Mouse (Mus musculus) C2C12 (cell line): ENCODE measurements around the gene Gnaq. TPM values are rescaled to one million over a fixed set of nuclear protein-coding genes. Genes with fewer than 3 reads are reported as not detected.
"Not testable (repeated sequence)": the region's sequence is repeated elsewhere in the genome, so short reads cannot be mapped to it uniquely, and the experiment has no call there.

Experiments
- H3K27me3 ChIP-seq: one replicate; pipeline ENCODE4 v1.6.1; 2011; ENCODE audit not compliant: control insufficient read depth, insufficient read depth, insufficient read length
- H3K36me3 ChIP-seq: one replicate; pipeline ENCODE4 v1.6.1; 2011; ENCODE audit not compliant: control insufficient read depth, insufficient read depth
- H3K4me3 ChIP-seq: one replicate; pipeline ENCODE4 v1.5.1; 2011; ENCODE audit warnings: mild to moderate bottlenecking, control low read depth; ENCODE audit not compliant: poor library complexity, insufficient read depth, severe bottlenecking
- H3K79me2 ChIP-seq: one replicate; pipeline ENCODE4 v1.6.1; 2011; ENCODE audit not compliant: control insufficient read depth, insufficient read depth
- H3K79me3 ChIP-seq: one replicate; pipeline ENCODE4 v1.6.1; 2011; ENCODE audit warnings: low read depth, control low read depth
- H3ac ChIP-seq: one replicate; pipeline ENCODE3; 2011; ENCODE audit warnings: low read depth; ENCODE audit not compliant: control insufficient read depth, insufficient read length
- CEBPB ChIP-seq: IDR thresholded peaks from one replicate; pipeline ENCODE4 v1.6.1; 2011; ENCODE audit warnings: low read depth, mild to moderate bottlenecking, control low read depth, moderate library complexity
- CTCF ChIP-seq: IDR thresholded peaks from one replicate; pipeline ENCODE4 v1.5.1; 2011; ENCODE audit not compliant: control insufficient read depth, insufficient read depth, insufficient read length
- FOSL1 ChIP-seq: IDR thresholded peaks from one replicate; pipeline ENCODE4 v1.8.0; 2011; ENCODE audit warnings: mild to moderate bottlenecking, low read length; ENCODE audit not compliant: poor library complexity, insufficient read depth, severe bottlenecking
- MAX ChIP-seq: IDR thresholded peaks from one replicate; pipeline ENCODE4 v1.6.1; 2011; ENCODE audit warnings: mild to moderate bottlenecking, control low read depth
- MYOD1 ChIP-seq: IDR thresholded peaks from one replicate; pipeline ENCODE4 v1.6.1; 2011; ENCODE audit warnings: low read depth; ENCODE audit not compliant: control insufficient read depth, insufficient read length
- MYOG ChIP-seq: IDR thresholded peaks from one replicate; pipeline ENCODE4 v1.6.1; 2011; ENCODE audit not compliant: control insufficient read depth, insufficient read length; ENCODE audit errors: extremely low read depth
- USF1 ChIP-seq: IDR thresholded peaks from one replicate; pipeline ENCODE4 v1.6.1; 2011; ENCODE audit warnings: low read depth, mild to moderate bottlenecking, control low read depth, moderate library complexity
- polyA plus RNA-seq: library from polyadenylated mRNA; unstranded; fragments of >200 nt; fragmentation: generic; extraction: Trizol; gene quantifications from one replicate; pipeline ENCODE4 v1.2.1, GENCODE M21; 2012; ENCODE audit warnings: missing spikeins

Gene Gnaq
- polyA plus RNA-seq, 1 experiment = 9.5 TPM

GRCm38 (mm10) chr19:16150328-16150727, 17.7 kb downstream of the Gnaq start:
- Histone ChIP-seq H3K79me2 (peaks cover 76% of the 10 kb centered on the region), H3K36me3 (no peaks in the 10 kb centered on the region)
- TF ChIP-seq MYOD1 = no peak
- no peak for TF ChIP-seq USF1
- TF ChIP-seq CTCF = no peak
- no peak for TF ChIP-seq CEBPB
- no peak for TF ChIP-seq FOSL1
- TF ChIP-seq MYOG = no peak
- TF ChIP-seq MAX = no peak

GRCm38 (mm10) chr19:16153851-16154250, 21.2 kb downstream of the Gnaq start:
- Histone ChIP-seq H3K36me3 (no peaks in the 10 kb centered on the region), H3K4me3 (no peak overlapping the region), H3K79me3 (peaks cover 26% of the 10 kb centered on the region), H3ac (no peak overlapping the region), H3K27me3 (no peaks in the 10 kb centered on the region), H3K79me2 (peaks cover 60% of the 10 kb centered on the region)
- TF ChIP-seq MYOD1 (no peak), USF1 (no peak), CTCF (no peak), FOSL1 (no peak), MAX (no peak)

More at GRCm38 (mm10) chr19:16150328-16150727, 17.7 kb downstream of the Gnaq start:
- Histone ChIP-seq H3K79me3 (peaks cover 27% of the 10 kb centered on the region), H3K27me3 (no peaks in the 10 kb centered on the region), H3K4me3 (no peak overlapping the region), H3ac (no peak overlapping the region)

GRCm38 (mm10) chr19:16154480-16154879, 21.8 kb downstream of the Gnaq start:
- Histone ChIP-seq H3ac (no peak overlapping the region), H3K36me3 (no peaks in the 10 kb centered on the region), H3K4me3 (no peak overlapping the region), H3K79me2 (peaks cover 59% of the 10 kb centered on the region), H3K79me3 (peaks cover 22% of the 10 kb centered on the region), H3K27me3 (no peaks in the 10 kb centered on the region)
- TF ChIP-seq MAX (no peak), FOSL1 (no peak), MYOG (no peak), CEBPB (no peak), CTCF (no peak), USF1 (no peak), MYOD1 (no peak)

DNA sequence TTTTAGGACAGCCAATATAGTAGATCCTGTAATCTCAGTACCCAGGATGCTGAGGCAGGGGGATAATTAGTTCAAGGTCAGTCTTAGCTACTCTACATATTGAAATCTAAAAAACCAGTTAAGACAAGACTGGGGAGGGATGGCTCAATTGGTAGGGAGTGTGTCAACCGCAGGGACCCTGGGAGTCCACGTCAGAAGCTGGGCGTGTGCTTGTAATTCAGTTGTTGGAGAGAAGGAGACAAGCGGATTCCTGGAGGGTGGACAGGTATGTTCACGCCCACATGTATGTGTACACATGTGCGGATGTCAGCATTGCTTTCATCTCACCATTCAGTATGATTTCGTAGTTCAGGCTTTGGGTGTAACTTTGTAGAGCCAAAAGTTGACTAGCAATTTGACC, 24.5 kb downstream of the Gnaq start:
- no peak overlapping the region for H3ac ChIP-seq
- peaks cover 63% of the 10 kb centered on the region for H3K79me2 ChIP-seq
- H3K27me3 ChIP-seq = no peaks in the 10 kb centered on the region
- no peak overlapping the region for H3K4me3 ChIP-seq
- TF ChIP-seq MAX = no peak
- TF ChIP-seq MYOD1 = no peak
- TF ChIP-seq USF1 = no peak
- TF ChIP-seq CEBPB = no peak
- TF ChIP-seq FOSL1 = no peak
- no peak for TF ChIP-seq CTCF
- TF ChIP-seq MYOG = no peak
- no peaks in the 10 kb centered on the region for H3K36me3 ChIP-seq
- H3K79me3 ChIP-seq = peaks cover 21% of the 10 kb centered on the region

- TF ChIP-seq MYOG = no peak
- no peak for TF ChIP-seq CTCF
- TF ChIP-seq FOSL1 = no peak
- no peak for TF ChIP-seq USF1
- no peak for TF ChIP-seq MYOD1
- TF ChIP-seq MAX = no peak
- TF ChIP-seq CEBPB = no peak
- peaks cover 44% of the 10 kb centered on the region for H3K79me2 ChIP-seq
- H3K4me3 ChIP-seq = no peak overlapping the region
- H3K79me3 ChIP-seq = peaks cover 22% of the 10 kb centered on the region
- no peaks in the 10 kb centered on the region for H3K36me3 ChIP-seq
- H3K27me3 ChIP-seq = no peaks in the 10 kb centered on the region
- no peak overlapping the region for H3ac ChIP-seq
These were observed 28.1 kb downstream of the Gnaq start for GRCm38 (mm10) chr19:16160759-16161158.

GRCm38 (mm10) chr19:16161222-16161621, 28.6 kb downstream of the Gnaq start:
- no peak for TF ChIP-seq MYOG
- TF ChIP-seq USF1 = no peak
- TF ChIP-seq CEBPB = no peak
- TF ChIP-seq FOSL1 = no peak
- no peak for TF ChIP-seq CTCF
- no peak for TF ChIP-seq MYOD1
- TF ChIP-seq MAX = no peak
- Histone ChIP-seq H3K79me2 (peaks cover 44% of the 10 kb centered on the region), H3K4me3 (no peak overlapping the region), H3K27me3 (no peaks in the 10 kb centered on the region), H3K36me3 (no peaks in the 10 kb centered on the region), H3K79me3 (peaks cover 24% of the 10 kb centered on the region), H3ac (no peak overlapping the region)

DNA sequence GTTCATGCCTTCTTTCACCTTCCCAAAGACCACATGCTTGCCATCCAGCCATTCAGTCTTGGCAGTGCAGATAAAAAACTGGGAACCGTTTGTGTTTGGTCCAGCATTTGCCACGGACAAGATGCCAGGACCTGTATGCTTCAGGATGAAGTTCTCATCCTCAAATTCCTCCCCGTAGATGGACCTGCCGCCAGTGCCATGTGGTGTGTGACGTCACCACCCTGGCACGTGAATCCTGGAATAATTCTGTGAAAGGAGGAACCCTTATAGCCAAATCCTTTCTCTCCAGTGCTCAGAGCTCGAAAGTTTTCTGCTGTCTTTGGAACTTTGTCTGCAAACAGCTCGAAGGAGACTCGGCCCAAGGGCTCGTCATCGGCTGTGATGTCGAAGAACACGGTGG, 31.8 kb downstream of the Gnaq start:
- H3K27me3 ChIP-seq, H3K4me3 ChIP-seq, H3K36me3 ChIP-seq, H3ac ChIP-seq: not testable (repeated sequence)
- Histone ChIP-seq H3K79me3 (peaks cover 15% of the 10 kb centered on the region), H3K79me2 (peaks cover 32% of the 10 kb centered on the region)
